Mouse (Mus musculus): ENCODE data around the gene Hmgn2. TPM values are rescaled to one million over a fixed set of nuclear protein-coding genes. Genes with fewer than 3 reads are reported as not detected.

The Hmgn2 gene
- total and polyA plus RNA-seq, 3 experiments = 157 to 195 (median 161) TPM

DNA sequence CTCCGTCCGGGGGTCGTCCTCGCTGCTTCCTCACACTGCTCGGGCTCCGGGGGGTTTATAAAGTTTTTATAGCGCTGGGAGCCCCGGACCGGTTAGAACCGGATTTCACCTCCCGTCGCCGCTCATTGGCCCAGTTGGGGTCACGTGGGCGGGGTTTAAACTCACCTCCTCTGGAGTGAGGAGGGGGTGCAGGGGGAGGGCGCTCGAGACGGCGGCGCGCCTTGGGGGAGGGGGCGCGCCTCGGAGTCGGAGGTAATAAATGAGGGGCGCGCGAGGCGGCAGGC is 642 bp downstream of the Hmgn2 start (continued):
- TF ChIP-seq E2F4 (IDR thresholded peaks at IDR 0.05; ENCODE audit: insufficient replicate concordance, low read depth, low read length) = no peak
- TF ChIP-seq RAD21 (IDR thresholded peaks at IDR 0.05; ENCODE audit: low read depth, low read length) = no peak
- no peak for TF ChIP-seq EP300 (IDR thresholded peaks at IDR 0.05; ENCODE audit: low read length)
- TF ChIP-seq CTCF (conservative IDR thresholded peaks at IDR 0.05 in 1 of 2, IDR thresholded peaks at IDR 0.05 in 1 of 2; ENCODE audit: low read depth in 2 of 2, low read length in 2 of 2) = no peak
- no peak for TF ChIP-seq JUN (IDR thresholded peaks at IDR 0.05; ENCODE audit: insufficient read depth, low read depth, low read length)
- no peak for TF ChIP-seq SMC3 (IDR thresholded peaks at IDR 0.05; ENCODE audit: low read depth, low read length)
- no peak for TF ChIP-seq ZNF384 (IDR thresholded peaks at IDR 0.05; ENCODE audit: low read depth, low read length)
- TF ChIP-seq MEF2A (IDR thresholded peaks at IDR 0.05; ENCODE audit: borderline replicate concordance, low read depth, low read length) = no peak
- TF ChIP-seq MAFK (IDR thresholded peaks at IDR 0.05; ENCODE audit: insufficient replicate concordance, low read length) = no peak
- peak; percentile 51; the same call in 1 of the 2 replicates for TF ChIP-seq MAZ (IDR thresholded peaks at IDR 0.05; ENCODE audit: low read depth, low read length)
- TF ChIP-seq ZKSCAN1 (IDR thresholded peaks at IDR 0.05; ENCODE audit: borderline replicate concordance, low read depth, low read length) = no peak
- no peak for TF ChIP-seq UBTF (IDR thresholded peaks at IDR 0.05; ENCODE audit: low read depth, low read length)
- TF ChIP-seq KAT2A (IDR thresholded peaks at IDR 0.05; ENCODE audit: insufficient replicate concordance, low read length) = no peak
- no peak for TF ChIP-seq JUND (conservative IDR thresholded peaks at IDR 0.05; ENCODE audit: low read depth, low read length)
- TF ChIP-seq POLR2A (IDR thresholded peaks at IDR 0.05; ENCODE audit: low read depth, low read length) = peak; percentile 71; the same call in 1 of the 2 replicates

DNA sequence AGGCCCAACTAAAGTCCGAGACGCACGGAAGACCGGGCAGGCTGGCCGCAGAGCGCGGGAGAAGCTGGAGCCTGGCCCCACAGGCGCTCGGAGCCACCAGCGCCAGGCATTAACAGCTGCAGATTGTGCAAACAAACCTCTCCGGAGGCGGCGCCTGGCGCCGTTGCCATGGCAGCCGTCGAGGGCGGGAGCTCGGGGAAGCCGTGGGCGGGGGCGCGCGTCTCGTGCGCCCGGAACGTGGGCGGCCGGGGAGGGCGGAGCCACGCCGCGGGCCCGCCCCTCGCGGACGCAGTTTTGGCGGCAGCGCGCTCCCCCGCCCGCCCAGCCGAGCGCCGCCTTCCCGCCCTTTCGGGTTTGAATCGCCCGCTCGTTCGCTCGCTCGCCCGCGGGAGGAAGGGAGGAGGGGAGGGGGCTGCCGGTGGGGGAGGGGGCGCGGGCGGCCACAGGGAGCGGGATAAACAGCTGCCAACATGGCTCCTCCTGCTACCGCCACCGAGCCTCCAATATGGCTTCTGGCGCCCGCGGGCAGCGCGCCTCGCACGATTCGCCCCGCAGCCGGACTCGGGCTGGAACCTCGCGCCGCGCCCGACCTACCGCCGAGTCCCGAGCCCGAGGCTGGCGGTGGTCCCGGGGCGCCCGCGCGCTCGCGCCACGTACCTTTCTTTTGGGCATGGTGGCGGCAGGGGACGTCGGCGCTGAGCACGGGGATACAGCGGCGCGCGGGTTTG is 1.1 kb downstream of the Hmgn2 start:
- Histone ChIP-seq H3K4me1 (ENCODE audit: control insufficient read depth in 1 of 2, insufficient read depth in 2 of 2) (peaks cover 0 to 35% of the 10 kb centered on the region in 2 experiments; a peak in 3 of 4 replicates), H3K4me2 (ENCODE audit: insufficient read depth, low read depth, poor library complexity, severe bottlenecking) (peak overlapping the region; percentile 97), H3K36me3 (replicated peaks in 1 of 2; ENCODE audit: control insufficient read depth in 1 of 2, insufficient read depth in 1 of 2, low read length in 1 of 2) (peaks cover 31 to 64% of the 10 kb centered on the region in 2 experiments), H3K27ac (ENCODE audit: insufficient read depth, low read depth) (peak overlapping the region; percentile 93), H3K4me3 (replicated peaks in 1 of 3; ENCODE audit: low read depth in 2 of 3, low read length in 2 of 3, poor library complexity in 1 of 3) (peak overlapping the region; percentile 70 to 97 (median 75)), H3K27me3 (replicated peaks) (no peaks in the 10 kb centered on the region), H3K9ac (ENCODE audit: insufficient read depth, low read depth) (peak overlapping the region; percentile 100), H3K9me3 (replicated peaks; ENCODE audit: low read length) (no peaks in the 10 kb centered on the region), H3K79me2 (replicated peaks; ENCODE audit: control insufficient read depth, extremely low read depth, insufficient read depth, poor library complexity, severe bottlenecking) (peaks cover 9% of the 10 kb centered on the region)
- in situ Hi-C loops (cut with MboI; ENCODE audit: low pct_ligation_motif_present, low pct_unique_long_range_greater_than_20kb, low sequenced_read_pairs) = no loop called here
- dilution Hi-C loops (cut with MboI; ENCODE audit: extremely low pct_ligation_motif_present, extremely low pct_unique_long_range_greater_than_20kb, low sequenced_read_pairs) = no loop called here
- TF ChIP-seq ZMIZ1 (IDR thresholded peaks at IDR 0.05; ENCODE audit: low read depth, low read length) = peak; percentile 46
- 0 out of 2 replicates have a peak, but pooled peaks have one; percentile 63 for TF ChIP-seq KAT2A (IDR thresholded peaks at IDR 0.05; ENCODE audit: insufficient replicate concordance, low read length)
- TF ChIP-seq BHLHE40 (IDR thresholded peaks at IDR 0.05; ENCODE audit: low read depth, low read length) = peak; percentile 93
- peak; percentile 76 for TF ChIP-seq MAZ (IDR thresholded peaks at IDR 0.05; ENCODE audit: low read depth, low read length)
- peak; percentile 95 for TF ChIP-seq MXI1 (IDR thresholded peaks at IDR 0.05; ENCODE audit: low read depth, low read length)
- peak; percentile 42; the same call in 1 of the 2 replicates for TF ChIP-seq TCF12 (IDR thresholded peaks at IDR 0.05; ENCODE audit: low read depth, low read length)
- TF ChIP-seq NELFE (IDR thresholded peaks at IDR 0.05; ENCODE audit: low read depth, low read length) = peak; percentile 57
- TF ChIP-seq SIN3A (IDR thresholded peaks at IDR 0.05; ENCODE audit: low read length) = peak; percentile 97
- TF ChIP-seq ELF1 (IDR thresholded peaks at IDR 0.05; ENCODE audit: low read depth, low read length) = peak; percentile 71
- TF ChIP-seq PAX5 (IDR thresholded peaks at IDR 0.05; ENCODE audit: low read length) = no peak
- TF ChIP-seq ETS1 (conservative IDR thresholded peaks at IDR 0.05; ENCODE audit: low read depth, low read length) = peak; percentile 17; the same call in 1 of the 2 replicates
- no peak; the same call in 1 of the 2 replicates for TF ChIP-seq POLR2AphosphoS2 (IDR thresholded peaks at IDR 0.05; ENCODE audit: low read depth, low read length)
- TF ChIP-seq NRF1 (IDR thresholded peaks at IDR 0.05; ENCODE audit: low read depth, low read length) = peak; percentile 53; the same call in 1 of the 2 replicates
- TF ChIP-seq RAD21 (IDR thresholded peaks at IDR 0.05; ENCODE audit: low read depth, low read length) = no peak
- TF ChIP-seq HCFC1 (IDR thresholded peaks at IDR 0.05; ENCODE audit: low read depth, low read length) = 0 out of 2 replicates have a peak, but pooled peaks have one; percentile 9
- TF ChIP-seq CHD2 (IDR thresholded peaks at IDR 0.05; ENCODE audit: low read length) = 0 out of 2 replicates have a peak, but pooled peaks have one; percentile 50
- no peak for TF ChIP-seq ZNF384 (IDR thresholded peaks at IDR 0.05; ENCODE audit: low read depth, low read length)
- DNase-seq (ENCODE audit: extremely low read depth) = peak; percentile 90
